Mouse (Mus musculus) heart, postnatal 36 days (tissue): ENCODE measurements around the gene Rfx1. TPM values are rescaled to one million over a fixed set of nuclear protein-coding genes. Genes with fewer than 3 reads are reported as not detected.

Experiments used
- DNase-seq, 2 experiments: peaks; one replicate each; pipeline ENCODE4 v3.0.0; 2021 to 2022
- intact Hi-C: fragments of 180-260 bp; cut with DNase I; formaldehyde crosslinking; loops from one replicate; pipeline ENCODE4 v1.15.1; 2025
- total RNA-seq, 2 experiments: library from RNA; stranded (reverse); gene quantifications; 2 replicates each; pipeline ENCODE4 v1.2.3; 2021

Rfx1 gene
- 10 to 100 TPM; 11.0 to 12.3 TPM for total RNA-seq

GRCm38 (mm10) chr8:84066291-84066930, at the start of gene Rfx1:
TSS of gene Rfx1 (plus strand) at chr8:84066834.
- DNase-seq = peak; percentile 97 to 98
- intact Hi-C loops = loop anchor here (2.0 kb wide), 1 partner anchor 62 kb away; no protein-coding TSS in a partner anchor

GRCm38 (mm10) chr8:84019738-84020137, 46.9 kb upstream of the Rfx1 start:
- no peak for DNase-seq
- intact Hi-C loops = no loop called here

DNA sequence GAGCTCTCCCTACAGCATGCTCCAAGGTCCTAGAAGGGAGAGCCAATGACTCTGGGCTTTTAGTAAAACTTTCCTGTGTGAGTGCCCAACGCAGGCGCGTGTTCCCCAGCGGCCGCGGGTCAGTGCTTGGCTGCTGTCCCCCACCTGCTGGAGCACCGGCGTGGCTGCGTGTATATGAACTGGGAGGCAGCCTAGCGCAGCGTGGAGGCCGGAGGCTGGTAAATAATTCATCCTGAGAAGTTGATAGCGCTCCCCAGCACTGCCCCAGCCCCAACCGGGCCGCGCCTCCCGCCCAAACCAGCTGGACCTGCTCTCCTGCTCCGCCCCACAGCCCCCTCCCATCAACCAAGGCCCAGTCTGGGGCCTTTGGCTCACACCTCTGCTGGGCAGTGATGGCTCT, 45.5 kb upstream of the Rfx1 start, which contains the start of gene Palm3:
TSS of gene Palm3 (plus strand) at position 376 of the 400 bp plus-strand sequence.
- intact Hi-C loops = no loop called here
- DNase-seq = no peak

DNA sequence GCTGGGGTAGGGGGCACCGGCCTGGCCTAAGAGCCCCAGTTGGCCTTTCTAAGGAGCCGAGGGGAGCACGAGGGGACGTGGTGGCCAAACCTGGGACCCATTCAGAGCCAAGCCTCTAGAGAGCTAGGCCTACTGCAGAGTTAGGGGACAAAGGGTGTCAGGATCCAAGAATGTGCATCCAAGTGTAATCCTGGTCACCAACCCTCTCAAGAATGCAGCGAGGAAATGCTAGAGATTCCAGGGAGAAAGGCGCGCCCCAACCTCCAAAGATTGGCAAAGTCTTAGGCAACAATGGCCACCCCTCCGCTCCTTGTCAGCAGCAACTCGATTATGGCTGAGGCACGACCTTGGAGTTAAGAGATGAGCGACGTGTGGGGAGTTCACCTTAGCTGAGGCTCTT, 45.1 kb upstream of the Rfx1 start:
- DNase-seq = no peak
- intact Hi-C loops = no loop called here

GRCm38 (mm10) chr8:84023085-84023484, 43.5 kb upstream of the Rfx1 start:
- intact Hi-C loops = no loop called here
- DNase-seq = peak; percentile 70 to 72

DNA sequence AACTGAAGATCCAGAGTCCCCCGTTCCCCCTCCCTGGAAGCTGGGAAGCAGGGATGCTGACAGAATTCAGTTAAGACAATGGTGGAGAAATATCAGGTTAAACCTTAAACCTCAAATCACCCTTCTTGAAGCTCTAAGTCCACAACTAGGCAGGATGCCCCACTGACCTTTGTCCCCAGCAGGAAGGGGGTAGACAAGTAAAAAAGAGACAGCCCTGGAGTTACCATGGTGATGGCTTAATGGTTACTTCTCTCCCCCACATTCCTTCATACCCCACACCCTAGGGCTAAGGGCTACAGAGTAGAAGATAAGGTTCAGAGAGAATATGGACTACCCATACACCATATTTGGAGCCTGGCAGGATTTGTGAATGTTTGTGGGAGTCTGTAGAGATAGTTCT, 43.0 kb upstream of the Rfx1 start:
- intact Hi-C loops = no loop called here

DNA sequence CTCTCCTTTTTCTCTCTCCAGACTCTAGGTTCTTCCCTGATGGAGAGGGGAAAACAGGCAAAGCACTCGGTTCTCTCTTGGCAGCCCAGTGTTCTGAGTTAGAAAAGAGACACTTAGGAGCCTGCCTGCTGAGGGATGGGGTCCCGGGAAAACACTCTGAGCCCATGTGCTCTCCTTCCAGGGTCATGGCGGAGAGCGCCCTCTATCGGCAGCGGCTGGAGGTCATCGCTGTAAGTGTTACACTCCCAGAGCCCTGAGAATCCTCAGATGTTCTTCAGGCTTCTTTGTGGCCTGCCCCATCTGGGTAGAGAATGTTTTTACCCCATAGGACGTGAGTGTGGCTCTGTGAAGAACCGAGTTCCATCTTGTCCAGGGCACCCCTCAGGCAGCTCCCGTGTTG, 42.5 kb upstream of the Rfx1 start:
- intact Hi-C loops = no loop called here
- peak; percentile 51 to 67 for DNase-seq

More for the DNA sequence above, 43.0 kb upstream of the Rfx1 start:
- no peak for DNase-seq

GRCm38 (mm10) chr8:84025863-84026262, 40.8 kb upstream of the Rfx1 start:
- peak in 1 of 2 experiments; percentile 45 for DNase-seq
- intact Hi-C loops = no loop called here

DNA sequence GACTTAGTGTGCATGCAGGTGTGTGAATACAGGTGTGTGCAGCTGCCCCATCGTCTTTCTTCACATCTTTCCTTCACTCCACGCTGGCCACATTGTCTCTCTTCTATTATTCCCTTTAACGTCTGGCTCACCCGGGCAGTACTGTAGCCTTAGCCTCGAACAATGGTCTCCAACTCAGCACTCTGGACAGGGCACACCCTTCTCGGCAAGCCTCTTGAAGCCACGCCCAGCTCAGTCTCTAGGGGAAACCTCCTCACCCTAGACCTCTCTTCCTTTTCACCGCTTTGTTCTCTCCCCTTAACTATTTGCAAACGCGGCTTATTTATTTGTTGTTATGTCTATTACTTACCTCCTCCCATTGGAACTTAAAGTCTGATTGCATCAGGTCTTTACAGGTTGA, 39.2 kb upstream of the Rfx1 start:
- intact Hi-C loops = no loop called here
- no peak for DNase-seq

DNA sequence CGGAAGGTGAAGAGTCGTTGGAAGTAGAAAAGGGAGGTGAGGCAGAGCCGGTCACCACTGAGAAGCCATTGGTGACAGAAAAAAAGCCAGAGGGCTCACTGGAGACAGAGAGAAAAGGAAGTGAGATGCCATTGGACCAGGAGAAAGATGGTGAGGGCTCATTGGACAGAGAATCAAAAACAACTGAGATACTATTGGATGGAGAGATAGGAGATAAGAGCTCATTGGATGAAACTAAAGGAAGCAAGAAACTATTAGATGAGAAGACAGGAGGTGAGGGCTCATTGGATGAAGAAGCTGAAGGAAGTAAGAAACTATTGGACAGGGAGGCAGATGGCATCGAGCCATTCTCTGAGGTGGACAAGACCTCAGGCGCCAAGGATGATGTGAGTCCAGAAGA, 37.4 kb upstream of the Rfx1 start:
- DNase-seq = no peak
- intact Hi-C loops = no loop called here

DNA sequence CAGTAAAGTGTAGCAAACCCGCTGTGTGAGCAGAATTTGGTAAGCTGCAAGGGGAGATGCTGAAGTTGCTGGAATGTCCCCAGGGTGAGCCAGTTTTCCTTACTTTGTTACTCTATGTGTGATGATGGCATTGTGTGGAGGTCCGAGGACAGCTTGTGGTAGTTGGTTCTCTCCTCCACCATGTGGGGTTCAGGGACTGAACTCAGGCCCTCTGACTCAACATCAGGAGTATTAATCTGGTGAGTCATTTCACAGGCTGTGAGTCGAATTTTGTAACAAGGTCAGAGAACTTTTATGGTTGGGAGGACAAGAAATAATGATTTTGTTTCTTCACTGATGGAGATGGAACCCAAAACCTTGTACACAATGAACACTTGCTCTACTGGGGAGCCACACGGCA, 33.9 kb upstream of the Rfx1 start:
- intact Hi-C loops = no loop called here
- DNase-seq = no peak

GRCm38 (mm10) chr8:84038015-84038414, 28.6 kb upstream of the Rfx1 start:
- intact Hi-C loops = loop anchor here (2.0 kb wide), 1 partner anchor 145 kb away; no protein-coding TSS in a partner anchor
- peak; percentile 43 to 50 for DNase-seq

- intact Hi-C loops = loop anchor here (1.0 to 2.0 kb wide), 2 partner anchors 144 to 246 kb away; no protein-coding TSS in a partner anchor
- peak; percentile 80 for DNase-seq
Measured at GRCm38 (mm10) chr8:84039050-84039449, 27.6 kb upstream of the Rfx1 start.

- DNase-seq = peak; percentile 78
- intact Hi-C loops = loop anchor here (2.0 kb wide), 1 partner anchor 20 kb away; no protein-coding TSS in a partner anchor
Measured at GRCm38 (mm10) chr8:84042066-84042947, 24.3 kb upstream of the Rfx1 start, which contains the start of gene Il27ra. TSS of gene Il27ra (minus strand) at chr8:84042589.

DNA sequence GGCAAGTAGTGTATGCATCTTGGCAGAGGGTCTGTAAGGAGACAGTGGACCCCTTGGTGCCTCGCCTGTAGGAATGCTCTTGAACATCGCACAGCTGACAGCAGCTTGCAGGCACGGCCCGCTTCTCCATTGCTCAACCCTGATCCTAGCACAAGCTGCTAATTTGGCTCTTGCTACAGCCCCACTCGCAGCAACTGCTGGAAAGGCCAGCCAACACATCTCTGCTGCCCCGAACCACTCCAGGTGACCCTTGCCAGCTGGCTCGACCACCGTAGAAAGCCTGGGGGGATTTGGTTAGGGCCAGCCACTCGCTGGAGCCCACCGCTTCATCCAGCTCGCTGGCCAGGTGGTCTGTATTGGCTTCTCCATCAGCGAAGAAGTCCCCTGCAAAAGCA, 23.7 kb upstream of the Rfx1 start:
- intact Hi-C loops = loop anchor here (2.0 kb wide), 1 partner anchor 20 kb away; no protein-coding TSS in a partner anchor
- peak; percentile 32 to 47 for DNase-seq

GRCm38 (mm10) chr8:84044103-84044502, 22.5 kb upstream of the Rfx1 start:
- intact Hi-C loops = no loop called here
- no peak for DNase-seq

DNA sequence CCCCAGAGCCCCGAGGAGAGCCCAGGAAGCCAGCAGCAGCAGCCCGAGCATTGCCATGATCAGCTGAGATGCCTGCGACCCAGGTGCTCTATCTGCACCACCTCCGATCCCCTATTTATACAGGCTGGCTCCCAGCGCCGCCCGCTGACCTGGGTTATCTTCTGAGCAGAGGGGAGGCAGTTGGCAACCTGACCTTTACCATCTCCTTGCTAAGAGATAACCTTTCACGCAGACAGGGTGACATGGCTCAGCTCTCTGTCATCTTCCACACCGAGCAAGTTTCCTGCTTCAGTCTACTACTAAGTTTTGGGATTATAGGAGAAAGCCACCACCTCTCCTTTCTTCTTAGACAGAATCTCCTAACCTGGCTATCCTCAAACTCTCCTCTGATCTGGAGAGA, 21.7 kb upstream of the Rfx1 start, which contains the start of gene Rln3:
TSS of gene Rln3 (minus strand) at position 101 of the 400 bp plus-strand sequence.
- intact Hi-C loops = no loop called here

DNA sequence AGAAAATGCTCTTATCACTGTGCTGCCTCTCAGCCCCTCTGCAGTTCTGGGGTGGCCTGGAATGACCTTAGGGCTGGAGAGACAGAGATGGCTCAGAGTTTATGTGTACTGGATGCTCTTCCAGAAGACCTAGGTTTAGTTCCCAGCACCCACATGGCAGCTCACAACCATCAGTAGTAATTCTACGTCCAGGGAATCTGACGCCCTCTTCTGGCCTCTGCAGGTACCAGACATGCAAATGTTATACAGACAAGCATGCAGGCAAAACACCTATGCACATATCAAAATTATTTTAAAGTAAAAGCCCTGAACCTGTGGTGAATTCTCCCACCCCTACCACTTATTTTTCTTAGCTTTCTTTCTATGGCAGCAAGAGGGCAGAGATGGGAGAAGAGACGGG, 20.1 kb upstream of the Rfx1 start:
- no peak for DNase-seq
- intact Hi-C loops = no loop called here

More for the DNA sequence above, 21.7 kb upstream of the Rfx1 start, which contains the start of gene Rln3:
- no peak for DNase-seq

DNA sequence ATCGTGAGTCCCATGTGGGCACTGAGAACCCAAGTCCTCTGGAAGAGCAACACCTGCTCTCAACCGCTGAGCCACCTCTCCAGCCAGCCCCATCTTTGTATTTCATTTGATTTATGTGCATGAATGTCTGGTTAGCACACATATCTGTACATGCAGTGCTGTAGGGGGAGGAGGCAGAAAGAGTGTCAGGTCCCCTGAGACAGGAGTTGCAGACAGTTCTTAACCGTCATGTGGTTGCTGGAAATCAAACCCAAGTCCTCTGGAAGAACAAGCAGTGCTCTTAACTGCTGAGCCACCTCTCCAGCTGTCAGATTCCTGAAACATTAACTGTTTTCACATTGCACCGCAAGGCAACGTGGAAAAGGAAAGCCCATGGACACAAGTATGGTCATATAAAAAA, 18.5 kb upstream of the Rfx1 start:
- intact Hi-C loops = no loop called here
- DNase-seq = no peak

DNA sequence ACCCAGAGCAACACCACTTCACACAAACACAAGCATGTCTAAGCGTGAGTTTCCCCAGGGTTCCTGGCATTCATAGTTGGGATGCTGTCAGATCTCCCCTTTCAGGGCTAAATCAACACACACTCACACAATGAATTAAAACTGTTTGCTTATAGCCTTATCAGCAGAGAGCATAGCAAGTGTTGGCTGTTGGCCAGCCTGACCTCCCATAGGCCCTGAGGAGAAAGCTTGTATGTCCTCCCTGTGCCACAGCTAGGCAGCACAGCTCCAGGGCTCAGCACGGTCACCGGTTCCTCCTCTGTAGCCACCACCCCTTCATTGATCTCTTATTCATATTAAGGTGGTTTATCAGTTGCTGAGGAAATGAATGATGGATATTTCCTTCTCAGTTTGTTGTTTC, 13.9 kb upstream of the Rfx1 start:
- intact Hi-C loops = no loop called here
- DNase-seq = no peak

DNA sequence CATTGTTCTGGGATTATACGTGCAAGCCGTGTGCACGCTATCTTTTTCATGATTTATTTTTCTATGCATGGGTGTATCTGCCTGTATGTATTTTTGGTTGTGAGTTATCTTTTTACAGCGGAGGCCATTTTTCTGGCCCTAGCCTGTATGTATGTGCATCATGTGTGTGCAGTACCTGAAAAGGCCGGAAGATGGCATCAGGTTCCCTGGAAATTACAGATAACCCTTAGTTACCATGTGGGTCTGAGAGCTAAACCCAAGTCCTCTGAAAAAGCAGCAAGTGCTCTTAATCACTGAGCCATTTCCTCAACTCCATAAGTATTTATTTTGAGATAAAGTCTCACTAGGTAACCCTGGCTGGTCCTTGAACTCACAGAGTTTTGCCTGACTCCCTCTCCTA, 13.4 kb upstream of the Rfx1 start:
- DNase-seq = no peak
- intact Hi-C loops = no loop called here
